Mouse (Mus musculus): Measurements from ENCODE around the gene Fam126a.
A peak's percentile ranks its signal among the peaks of the same experiment; 100 is the strongest.

DNA sequence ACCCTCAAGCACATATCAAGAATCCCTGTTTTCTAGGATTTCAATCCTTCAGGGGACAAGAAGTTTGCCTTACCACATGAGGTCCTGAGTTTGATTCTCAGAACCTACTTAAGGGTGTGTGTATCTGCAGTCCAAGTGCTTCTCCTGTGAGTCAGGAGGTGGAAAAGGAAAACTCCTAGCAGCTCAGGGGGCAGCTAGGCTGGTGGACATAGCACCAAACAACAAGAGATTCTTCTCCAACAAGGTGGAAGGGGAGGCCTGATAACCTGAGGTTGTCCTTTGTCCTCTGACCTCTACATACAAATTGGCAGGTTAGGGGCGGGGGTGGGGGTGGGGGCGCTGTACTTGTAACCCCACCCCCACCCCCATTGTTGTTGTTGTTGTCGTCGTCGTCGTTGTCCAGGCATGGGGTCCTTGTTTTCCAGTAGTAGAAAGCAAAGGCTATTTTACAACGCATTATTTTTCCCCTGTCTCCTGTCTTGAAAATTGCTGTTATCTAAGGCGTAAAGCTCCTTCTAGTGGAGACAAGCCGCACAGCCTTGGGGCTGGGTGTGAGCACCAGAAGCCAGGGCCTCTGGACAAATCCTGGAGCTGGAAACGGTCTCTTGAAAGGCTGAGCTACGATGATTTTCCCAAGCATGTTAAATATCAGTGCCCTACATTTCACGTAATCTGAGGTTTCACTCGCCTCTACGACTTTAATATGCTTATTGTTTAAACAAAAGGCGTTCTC is 46.7 kb upstream of the Fam126a start:
- TF ChIP-seq CTCF (IDR thresholded peaks at IDR 0.05; ENCODE audit: control insufficient read depth, insufficient read depth, insufficient replicate concordance, low read depth, low read length) (peak; percentile 35; the same call in 1 of the 2 replicates), POLR2A (IDR thresholded peaks at IDR 0.05; ENCODE audit: control insufficient read depth, low read depth, low read length) (no peak)

Data from testis, adult 2 months (tissue).